Mouse (Mus musculus) stomach, embryonic 15.5 days (tissue): ENCODE measurements around the gene Pbx1. TPM values are rescaled to one million over a fixed set of nuclear protein-coding genes. Genes with fewer than 3 reads are reported as not detected.
A peak's percentile ranks its signal among the peaks of the same experiment; 100 is the strongest.

Source experiments
- ATAC-seq: fragments of 200-750 bp; cut with Nextera tagmentation; 2 replicates; pipeline ENCODE4 v1.8.0; 2017; ENCODE audit warnings: low read depth, moderate number of reproducible peaks, moderate TSS enrichment; ENCODE audit not compliant: insufficient read depth, low FRiP score
- H3K27ac ChIP-seq: fragments of 300-500 bp; sonication (generic); 2 replicates; pipeline ENCODE4 v1.5.1; 2015; ENCODE audit warnings: mild to moderate bottlenecking, inconsistent platforms
- H3K27me3 ChIP-seq: fragments of 300-500 bp; sonication (generic); replicated peaks from 2 replicates; pipeline ENCODE4 v1.6.1; 2015; ENCODE audit warnings: inconsistent platforms
- H3K36me3 ChIP-seq: fragments of 300-500 bp; sonication (generic); 2 replicates; pipeline ENCODE4 v1.6.1; 2015; ENCODE audit warnings: inconsistent platforms
- H3K4me1 ChIP-seq: fragments of 300-500 bp; sonication (generic); 2 replicates; pipeline ENCODE4 v1.6.1; 2015; ENCODE audit warnings: inconsistent platforms
- H3K4me2 ChIP-seq: fragments of 300-500 bp; sonication (generic); 2 replicates; pipeline ENCODE4 v1.6.1; 2015; ENCODE audit warnings: mild to moderate bottlenecking, inconsistent platforms
- H3K4me3 ChIP-seq: fragments of 300-500 bp; sonication (generic); replicated peaks from 2 replicates; pipeline ENCODE4 v1.5.1; 2015; ENCODE audit warnings: inconsistent platforms
- H3K9ac ChIP-seq: fragments of 300-500 bp; sonication (generic); 2 replicates; pipeline ENCODE4 v1.6.1; 2015; ENCODE audit warnings: inconsistent platforms
- H3K9me3 ChIP-seq: fragments of 300-500 bp; sonication (generic); 2 replicates; pipeline ENCODE4 v1.6.1; 2016; ENCODE audit warnings: inconsistent platforms
- WGBS: fragments of 180-500 bp; shearing (Covaris S2); methylation state at CpG from one replicate; pipeline ENCODE4 v1.1.7; 2015; 5-methylcytosine and 5-hydroxymethylcytosine counted together
- polyA plus RNA-seq: library from polyadenylated mRNA; unstranded; fragments of >200 nt; fragmentation: Nextera tagmentation; extraction: Ambion mirVana; gene quantifications from 2 replicates; pipeline ENCODE4 v1.2.1, GENCODE M21; 2015

The Pbx1 gene
- polyA plus RNA-seq, 1 experiment from 2014 or later, result 36.2 TPM

- no peak for ATAC-seq
- H3K4me1 ChIP-seq, result peaks cover 27% of the 10 kb centered on the region
- H3K27ac ChIP-seq, result peak overlapping the region; percentile 32; the same call in 1 of the 2 replicates
- no peak overlapping the region for H3K4me3 ChIP-seq
- peaks cover 12% of the 10 kb centered on the region; the same call in 1 of the 2 replicates for H3K36me3 ChIP-seq
- H3K27me3 ChIP-seq, result no peaks in the 10 kb centered on the region
- H3K9me3 ChIP-seq, result no peaks in the 10 kb centered on the region
- H3K4me2 ChIP-seq, result peak overlapping the region; percentile 27; the same call in 1 of the 2 replicates
- no peak overlapping the region for H3K9ac ChIP-seq
- WGBS, result 48% methylated on average over 11 of the region's 11 CpGs
Observed at GRCm38 (mm10) chr1:168423389-168423930, 8.6 kb downstream of the Pbx1 start.

GRCm38 (mm10) chr1:168418903-168419302 lies 13.2 kb downstream of the Pbx1 start:
- H3K9me3 ChIP-seq, result no peaks in the 10 kb centered on the region
- no peak overlapping the region for H3K27ac ChIP-seq
- H3K4me1 ChIP-seq, result peaks cover 22% of the 10 kb centered on the region
- ATAC-seq, result no peak
- no peak overlapping the region for H3K4me2 ChIP-seq
- H3K4me3 ChIP-seq, result no peak overlapping the region
- H3K27me3 ChIP-seq, result no peaks in the 10 kb centered on the region
- WGBS, result 79% methylated on average over 9 of the region's 9 CpGs
- H3K36me3 ChIP-seq, result peaks cover 12% of the 10 kb centered on the region; the same call in 1 of the 2 replicates
- no peak overlapping the region for H3K9ac ChIP-seq

GRCm38 (mm10) chr1:168417626-168418025 lies 14.4 kb downstream of the Pbx1 start:
- no peaks in the 10 kb centered on the region for H3K9me3 ChIP-seq
- no peak overlapping the region for H3K4me3 ChIP-seq
- no peaks in the 10 kb centered on the region for H3K27me3 ChIP-seq
- peaks cover 12% of the 10 kb centered on the region; the same call in 1 of the 2 replicates for H3K36me3 ChIP-seq
- no peak overlapping the region for H3K9ac ChIP-seq
- no peak overlapping the region for H3K27ac ChIP-seq
- peaks cover 14% of the 10 kb centered on the region for H3K4me1 ChIP-seq
- H3K4me2 ChIP-seq, result no peak overlapping the region
- WGBS, result 46% methylated on average over 6 of the region's 6 CpGs
- no peak for ATAC-seq

- Histone ChIP-seq H3K4me3 (no peak overlapping the region), H3K9me3 (no peaks in the 10 kb centered on the region), H3K27me3 (no peaks in the 10 kb centered on the region), H3K36me3 (peaks cover 4% of the 10 kb centered on the region; the same call in 1 of the 2 replicates), H3K4me2 (no peak overlapping the region), H3K4me1 (peaks cover 14% of the 10 kb centered on the region), H3K27ac (no peak overlapping the region), H3K9ac (no peak overlapping the region)
- WGBS, result 29% methylated on average over 11 of the region's 11 CpGs
- ATAC-seq, result peak; percentile 73
Observed at GRCm38 (mm10) chr1:168416729-168417437, 15.2 kb downstream of the Pbx1 start.

GRCm38 (mm10) chr1:168410611-168411010 lies 21.5 kb downstream of the Pbx1 start:
- ATAC-seq, result no peak; the same call in 1 of the 2 replicates
- peak overlapping the region; percentile 33; the same call in 1 of the 2 replicates for H3K27ac ChIP-seq
- no peaks in the 10 kb centered on the region for H3K9me3 ChIP-seq
- H3K4me1 ChIP-seq, result peaks cover 17% of the 10 kb centered on the region
- no peaks in the 10 kb centered on the region for H3K27me3 ChIP-seq
- H3K9ac ChIP-seq, result no peak overlapping the region
- no peak overlapping the region for H3K4me2 ChIP-seq
- WGBS, result 16% methylated on average over 10 of the region's 10 CpGs
- H3K36me3 ChIP-seq, result no peaks in the 10 kb centered on the region
- no peak overlapping the region for H3K4me3 ChIP-seq

- no peaks in the 10 kb centered on the region for H3K36me3 ChIP-seq
- H3K9ac ChIP-seq, result no peak overlapping the region
- no peaks in the 10 kb centered on the region for H3K9me3 ChIP-seq
- no peak for ATAC-seq
- no peak overlapping the region for H3K4me3 ChIP-seq
- no peaks in the 10 kb centered on the region for H3K27me3 ChIP-seq
- 14% methylated on average over 1 of the region's 1 CpGs for WGBS
- H3K4me2 ChIP-seq, result no peak overlapping the region
- peaks cover 21% of the 10 kb centered on the region for H3K4me1 ChIP-seq
- no peak overlapping the region for H3K27ac ChIP-seq
Observed at GRCm38 (mm10) chr1:168410054-168410453, 22.0 kb downstream of the Pbx1 start.

- no peak for ATAC-seq
- H3K27me3 ChIP-seq, result no peaks in the 10 kb centered on the region
Observed at GRCm38 (mm10) chr1:168408757-168409156, 23.3 kb downstream of the Pbx1 start.

GRCm38 (mm10) chr1:168407958-168408357 lies 24.1 kb downstream of the Pbx1 start:
- WGBS, result 69% methylated on average over 7 of the region's 7 CpGs
- Histone ChIP-seq H3K4me1 (peaks cover 30% of the 10 kb centered on the region), H3K4me2 (no peak overlapping the region), H3K27ac (no peak overlapping the region), H3K9me3 (no peaks in the 10 kb centered on the region), H3K27me3 (no peaks in the 10 kb centered on the region), H3K9ac (no peak overlapping the region), H3K36me3 (no peaks in the 10 kb centered on the region), H3K4me3 (no peak overlapping the region)
- ATAC-seq, result no peak

More at GRCm38 (mm10) chr1:168408757-168409156, 23.3 kb downstream of the Pbx1 start:
- no peak overlapping the region for H3K27ac ChIP-seq
- H3K4me3 ChIP-seq, result no peak overlapping the region
- H3K9ac ChIP-seq, result no peak overlapping the region
- 64% methylated on average over 10 of the region's 10 CpGs for WGBS
- peaks cover 24% of the 10 kb centered on the region for H3K4me1 ChIP-seq
- H3K4me2 ChIP-seq, result no peak overlapping the region
- H3K9me3 ChIP-seq, result no peaks in the 10 kb centered on the region
- H3K36me3 ChIP-seq, result no peaks in the 10 kb centered on the region

GRCm38 (mm10) chr1:168406291-168406675 lies 25.8 kb downstream of the Pbx1 start:
- H3K9ac ChIP-seq, result no peak overlapping the region
- H3K9me3 ChIP-seq, result no peaks in the 10 kb centered on the region
- no peaks in the 10 kb centered on the region for H3K27me3 ChIP-seq
- peaks cover 36% of the 10 kb centered on the region for H3K4me1 ChIP-seq
- H3K4me3 ChIP-seq, result no peak overlapping the region
- H3K36me3 ChIP-seq, result no peaks in the 10 kb centered on the region
- no peak for ATAC-seq
- no peak overlapping the region for H3K4me2 ChIP-seq
- H3K27ac ChIP-seq, result peak overlapping the region; percentile 65; the same call in 1 of the 2 replicates
- 32% methylated on average over 8 of the region's 8 CpGs for WGBS

- Histone ChIP-seq H3K4me2 (no peak overlapping the region), H3K9me3 (no peaks in the 10 kb centered on the region), H3K27me3 (no peaks in the 10 kb centered on the region), H3K4me1 (peaks cover 31% of the 10 kb centered on the region), H3K27ac (peak overlapping the region; percentile 67; the same call in 1 of the 2 replicates), H3K36me3 (no peaks in the 10 kb centered on the region), H3K9ac (no peak overlapping the region), H3K4me3 (no peak overlapping the region)
- 16% methylated on average over 10 of the region's 12 CpGs for WGBS
- peak; percentile 47 for ATAC-seq
Observed at GRCm38 (mm10) chr1:168405645-168406290, 26.3 kb downstream of the Pbx1 start.

GRCm38 (mm10) chr1:168403529-168403928 lies 28.5 kb downstream of the Pbx1 start:
- H3K9me3 ChIP-seq, result no peaks in the 10 kb centered on the region
- no peaks in the 10 kb centered on the region for H3K36me3 ChIP-seq
- peaks cover 21% of the 10 kb centered on the region; the same call in 1 of the 2 replicates for H3K4me1 ChIP-seq
- no peaks in the 10 kb centered on the region for H3K27me3 ChIP-seq
- WGBS, result 30% methylated on average over 2 of the region's 2 CpGs
- H3K4me3 ChIP-seq, result no peak overlapping the region
- no peak overlapping the region for H3K9ac ChIP-seq
- no peak overlapping the region for H3K4me2 ChIP-seq
- ATAC-seq, result no peak
- H3K27ac ChIP-seq, result no peak overlapping the region

- H3K27ac ChIP-seq, result peak overlapping the region; percentile 1; the same call in 1 of the 2 replicates
- H3K9me3 ChIP-seq, result no peaks in the 10 kb centered on the region
- WGBS, result 41% methylated on average over 7 of the region's 7 CpGs
- H3K36me3 ChIP-seq, result no peaks in the 10 kb centered on the region
- ATAC-seq, result no peak
- no peak overlapping the region for H3K4me2 ChIP-seq
- H3K4me3 ChIP-seq, result no peak overlapping the region
- no peaks in the 10 kb centered on the region for H3K27me3 ChIP-seq
- peaks cover 21% of the 10 kb centered on the region; the same call in 1 of the 2 replicates for H3K4me1 ChIP-seq
- H3K9ac ChIP-seq, result no peak overlapping the region
Observed at GRCm38 (mm10) chr1:168402683-168403082, 29.4 kb downstream of the Pbx1 start.
